Mouse (Mus musculus): Measurements from ENCODE around the gene Olfr855. TPM values are rescaled to one million over a fixed set of nuclear protein-coding genes. Genes with fewer than 3 reads are reported as not detected.

The Olfr855 gene
- polyA plus RNA-seq (2014; fragmentation: Nextera tagmentation; extraction: Ambion mirVana) = not detected in 2 replicates

GRCm38 (mm10) chr9:19582317-19582716 is at the start of gene Olfr855:
Gene Olfr855 (plus strand): TSS chr9:19582617.
- Histone ChIP-seq H3K4me3 (ENCODE audit: low read depth, low read length) (no peak within 1 kb of the TSS), H3K9me3 (ENCODE audit: control insufficient read depth, low read length) (no peaks in the 10 kb centered on the region; the same call in 1 of the 2 replicates), H3K27ac (ENCODE audit: low read depth, low read length) (no peak within 1 kb of the TSS), H3K4me1 (replicated peaks; ENCODE audit: control insufficient read depth, insufficient read depth, low read length) (no peaks in the 10 kb centered on the region), H3K27me3 (ENCODE audit: control insufficient read depth, insufficient read depth, low read length) (no peaks in the 10 kb centered on the region), H3K36me3 (ENCODE audit: control insufficient read depth, insufficient read depth, low read length) (no peaks in the 10 kb centered on the region), H3K4me2 (ENCODE audit: low read depth, low read length, severe bottlenecking) (no peak within 1 kb of the TSS), H3K9ac (ENCODE audit: low read length) (no peak within 1 kb of the TSS)
- no peak for DNase-seq (ENCODE audit: low spot score)
- no peak for ATAC-seq (replicated peaks; ENCODE audit: low FRiP score)

GRCm38 (mm10) chr9:19540976-19541375 is 41.4 kb upstream of the Olfr855 start, which contains the start of gene Olfr853:
Gene Olfr853 (minus strand): TSS chr9:19541076.
- no peak for ATAC-seq (replicated peaks; ENCODE audit: low FRiP score)
- no peaks in the 10 kb centered on the region for H3K4me1 ChIP-seq (replicated peaks; ENCODE audit: control insufficient read depth, insufficient read depth, low read length)
- H3K4me3 ChIP-seq (ENCODE audit: low read depth, low read length) = no peak within 1 kb of the TSS
- DNase-seq (ENCODE audit: low spot score) = no peak
- no peak within 1 kb of the TSS for H3K4me2 ChIP-seq (ENCODE audit: low read depth, low read length, severe bottlenecking)
- H3K27ac ChIP-seq (ENCODE audit: low read depth, low read length) = no peak within 1 kb of the TSS
- WGBS = 86% methylated on average over 1 of the region's 1 CpGs
- H3K27me3 ChIP-seq (ENCODE audit: control insufficient read depth, insufficient read depth, low read length) = no peaks in the 10 kb centered on the region
- H3K9me3 ChIP-seq (ENCODE audit: control insufficient read depth, low read length) = no peaks in the 10 kb centered on the region; the same call in 1 of the 2 replicates
- no peaks in the 10 kb centered on the region for H3K36me3 ChIP-seq (ENCODE audit: control insufficient read depth, insufficient read depth, low read length)
- no peak within 1 kb of the TSS for H3K9ac ChIP-seq (ENCODE audit: low read length)

GRCm38 (mm10) chr9:19567282-19567681 is 15.1 kb upstream of the Olfr855 start, which contains the start of gene Olfr854:
Gene Olfr854 (minus strand): TSS chr9:19567382.
- Histone ChIP-seq H3K27ac (ENCODE audit: low read depth, low read length) (no peak within 1 kb of the TSS), H3K4me1 (replicated peaks; ENCODE audit: control insufficient read depth, insufficient read depth, low read length) (no peaks in the 10 kb centered on the region), H3K4me3 (ENCODE audit: low read depth, low read length) (no peak within 1 kb of the TSS), H3K9me3 (ENCODE audit: control insufficient read depth, low read length) (no peaks in the 10 kb centered on the region), H3K9ac (ENCODE audit: low read length) (no peak within 1 kb of the TSS), H3K36me3 (ENCODE audit: control insufficient read depth, insufficient read depth, low read length) (no peaks in the 10 kb centered on the region), H3K4me2 (ENCODE audit: low read depth, low read length, severe bottlenecking) (no peak within 1 kb of the TSS), H3K27me3 (ENCODE audit: control insufficient read depth, insufficient read depth, low read length) (no peaks in the 10 kb centered on the region)
- WGBS = 73% methylated on average over 1 of the region's 1 CpGs
- ATAC-seq (replicated peaks; ENCODE audit: low FRiP score) (no peak), DNase-seq (ENCODE audit: low spot score) (no peak)

GRCm38 (mm10) chr9:19621297-19621696 is 38.9 kb downstream of the Olfr855 start:
- DNase-seq (ENCODE audit: low spot score) (no peak), ATAC-seq (replicated peaks; ENCODE audit: low FRiP score) (peak; percentile 19; the same call in 1 of the 2 replicates)

DNA sequence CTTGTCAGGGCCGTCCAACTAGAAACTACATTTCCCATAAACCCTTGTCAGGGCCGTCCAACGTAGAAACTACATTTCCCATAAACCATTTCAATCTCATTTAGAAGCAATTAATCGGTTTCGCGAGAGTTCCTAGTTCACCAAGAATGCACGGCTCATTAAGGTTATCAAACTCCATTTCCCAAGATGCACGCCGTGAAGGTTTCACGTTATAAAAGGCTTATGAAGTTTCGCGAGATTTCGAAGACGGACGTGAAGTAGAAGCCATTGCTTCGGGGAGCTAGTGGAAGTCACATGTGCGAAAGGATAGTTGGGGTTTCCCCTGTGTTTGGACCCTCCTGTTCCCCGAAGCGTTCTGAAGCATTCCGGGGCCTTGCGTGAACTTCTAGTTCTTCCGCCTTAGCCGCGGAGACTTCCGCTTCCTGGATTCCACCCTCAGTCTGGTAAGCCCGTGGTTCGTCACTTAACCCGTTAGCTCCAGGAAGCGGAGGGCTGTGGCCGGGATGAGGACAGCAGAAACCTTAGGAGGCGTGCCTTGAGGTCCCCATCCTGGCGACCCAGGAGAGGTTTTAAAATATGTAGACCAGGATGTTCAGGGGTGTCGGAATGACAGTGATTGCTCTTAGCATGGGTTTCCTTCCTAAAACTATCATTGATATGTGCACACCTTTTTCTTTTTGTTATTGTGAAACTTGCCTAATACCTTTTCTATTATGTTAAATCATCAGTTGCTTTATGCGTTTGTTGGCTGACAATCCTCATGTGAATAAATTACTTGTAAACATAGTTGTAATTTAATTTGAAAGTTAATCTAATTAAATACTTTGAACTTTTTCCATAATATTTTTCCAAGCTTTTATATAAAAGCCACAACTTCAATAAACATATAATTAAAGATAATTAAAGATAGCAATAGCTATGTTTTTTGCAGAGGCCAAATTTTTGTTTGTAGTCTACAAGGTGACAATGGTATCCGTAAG is 39.7 kb downstream of the Olfr855 start, which contains the start of gene Zfp317:
Gene Zfp317 (plus strand): TSS at position 260 of the 980 bp plus-strand sequence.
- ATAC-seq (replicated peaks; ENCODE audit: low FRiP score) (peak; percentile 95), DNase-seq (ENCODE audit: low spot score) (peak; percentile 86)
- Histone ChIP-seq H3K4me2 (ENCODE audit: low read depth, low read length, severe bottlenecking) (peak within 1 kb of the TSS; percentile 31; the same call in 1 of the 2 replicates), H3K9me3 (ENCODE audit: control insufficient read depth, low read length) (no peaks in the 10 kb centered on the region), H3K27me3 (ENCODE audit: control insufficient read depth, insufficient read depth, low read length) (no peaks in the 10 kb centered on the region), H3K4me1 (replicated peaks; ENCODE audit: control insufficient read depth, insufficient read depth, low read length) (no peaks in the 10 kb centered on the region), H3K36me3 (ENCODE audit: control insufficient read depth, insufficient read depth, low read length) (no peaks in the 10 kb centered on the region), H3K9ac (ENCODE audit: low read length) (peak within 1 kb of the TSS; percentile 52), H3K27ac (ENCODE audit: low read depth, low read length) (peak within 1 kb of the TSS; percentile 83), H3K4me3 (ENCODE audit: low read depth, low read length) (peak within 1 kb of the TSS; percentile 40)
- 2% methylated on average over 35 of the region's 35 CpGs for WGBS

More at GRCm38 (mm10) chr9:19621297-19621696, 38.9 kb downstream of the Olfr855 start:
- Histone ChIP-seq H3K4me1 (replicated peaks; ENCODE audit: control insufficient read depth, insufficient read depth, low read length) (no peaks in the 10 kb centered on the region), H3K9ac (ENCODE audit: low read length) (no peak overlapping the region), H3K9me3 (ENCODE audit: control insufficient read depth, low read length) (no peaks in the 10 kb centered on the region), H3K27ac (ENCODE audit: low read depth, low read length) (no peak overlapping the region), H3K36me3 (ENCODE audit: control insufficient read depth, insufficient read depth, low read length) (no peaks in the 10 kb centered on the region), H3K4me3 (ENCODE audit: low read depth, low read length) (no peak overlapping the region), H3K27me3 (ENCODE audit: control insufficient read depth, insufficient read depth, low read length) (no peaks in the 10 kb centered on the region), H3K4me2 (ENCODE audit: low read depth, low read length, severe bottlenecking) (no peak overlapping the region)
- 92% methylated on average over 3 of the region's 3 CpGs for WGBS

DNA sequence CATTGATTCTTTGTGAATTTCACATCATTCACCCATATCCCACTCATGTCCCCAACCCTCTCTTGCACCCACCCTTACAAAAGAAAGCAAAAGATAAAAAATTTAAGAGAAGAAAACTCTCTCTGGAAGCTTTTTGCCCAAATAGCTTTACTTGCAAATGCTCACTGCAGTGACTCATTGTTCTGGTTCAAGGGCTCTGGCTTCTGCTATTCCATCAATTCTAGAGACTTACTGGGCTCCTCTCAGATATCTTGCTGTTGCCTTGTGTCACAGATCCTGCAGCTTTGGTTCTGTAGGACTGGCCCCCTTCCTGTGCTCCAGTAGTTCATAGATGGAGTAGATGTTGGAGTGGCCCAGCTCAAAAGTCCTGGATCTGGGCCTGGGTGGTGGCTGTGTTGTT is 47.2 kb downstream of the Olfr855 start:
- Histone ChIP-seq H3K4me3 (ENCODE audit: low read depth, low read length) (no peak overlapping the region), H3K27me3 (ENCODE audit: control insufficient read depth, insufficient read depth, low read length) (no peaks in the 10 kb centered on the region), H3K9ac (ENCODE audit: low read length) (no peak overlapping the region), H3K4me1 (replicated peaks; ENCODE audit: control insufficient read depth, insufficient read depth, low read length) (no peaks in the 10 kb centered on the region), H3K36me3 (ENCODE audit: control insufficient read depth, insufficient read depth, low read length) (no peaks in the 10 kb centered on the region; the same call in 1 of the 2 replicates), H3K9me3 (ENCODE audit: control insufficient read depth, low read length) (no peaks in the 10 kb centered on the region), H3K27ac (ENCODE audit: low read depth, low read length) (no peak overlapping the region), H3K4me2 (ENCODE audit: low read depth, low read length, severe bottlenecking) (no peak overlapping the region)
- DNase-seq (ENCODE audit: low spot score) (no peak), ATAC-seq (replicated peaks; ENCODE audit: low FRiP score) (no peak)

Other genes starting within 250 kb of the Olfr855 start
- gene Olfr845, start 246.2 kb upstream of the Olfr855 start, polyA plus RNA-seq (2014; fragmentation: Nextera tagmentation; extraction: Ambion mirVana) = not detected in 2 replicates
- not detected in 2 replicates for gene Olfr846, start 218.6 kb upstream of the Olfr855 start, polyA plus RNA-seq (2014; fragmentation: Nextera tagmentation; extraction: Ambion mirVana)
- not detected in 2 replicates for gene Olfr847, start 203.9 kb upstream of the Olfr855 start, polyA plus RNA-seq (2014; fragmentation: Nextera tagmentation; extraction: Ambion mirVana)
- gene Olfr849, start 142.4 kb upstream of the Olfr855 start, polyA plus RNA-seq (2014; fragmentation: Nextera tagmentation; extraction: Ambion mirVana) = not detected in 2 replicates
- not detected in 2 replicates for gene Olfr850, start 104.4 kb upstream of the Olfr855 start, polyA plus RNA-seq (2014; fragmentation: Nextera tagmentation; extraction: Ambion mirVana)
- gene Olfr851, start 89.3 kb upstream of the Olfr855 start, polyA plus RNA-seq (2014; fragmentation: Nextera tagmentation; extraction: Ambion mirVana) = not detected in 2 replicates
- gene Olfr853, start 41.5 kb upstream of the Olfr855 start, polyA plus RNA-seq (2014; fragmentation: Nextera tagmentation; extraction: Ambion mirVana) = not detected in 2 replicates
- gene Olfr854, start 15.2 kb upstream of the Olfr855 start, polyA plus RNA-seq (2014; fragmentation: Nextera tagmentation; extraction: Ambion mirVana) = not detected in 2 replicates
- gene Zfp317, start 39.5 kb downstream of the Olfr855 start, polyA plus RNA-seq (2014; fragmentation: Nextera tagmentation; extraction: Ambion mirVana) = 41.9 and 48.2 TPM in 2 replicates
- gene Olfr857, start 126.8 kb downstream of the Olfr855 start, polyA plus RNA-seq (2014; fragmentation: Nextera tagmentation; extraction: Ambion mirVana) = not detected in 2 replicates
- not detected in 2 replicates for gene Olfr58, start 197.7 kb downstream of the Olfr855 start, polyA plus RNA-seq (2014; fragmentation: Nextera tagmentation; extraction: Ambion mirVana)
- gene Olfr859, start 222.3 kb downstream of the Olfr855 start, polyA plus RNA-seq (2014; fragmentation: Nextera tagmentation; extraction: Ambion mirVana) = not detected in 2 replicates

Data from forebrain, embryonic 11.5 days (tissue).